Mouse (Mus musculus): ENCODE results near the gene Mtmr14. TPM values are rescaled to one million over a fixed set of nuclear protein-coding genes. Genes with fewer than 3 reads are reported as not detected.

Mtmr14 gene
- total and polyA plus RNA-seq, 3 experiments = 63.9 to 88.0 (median 81.0) TPM

DNA sequence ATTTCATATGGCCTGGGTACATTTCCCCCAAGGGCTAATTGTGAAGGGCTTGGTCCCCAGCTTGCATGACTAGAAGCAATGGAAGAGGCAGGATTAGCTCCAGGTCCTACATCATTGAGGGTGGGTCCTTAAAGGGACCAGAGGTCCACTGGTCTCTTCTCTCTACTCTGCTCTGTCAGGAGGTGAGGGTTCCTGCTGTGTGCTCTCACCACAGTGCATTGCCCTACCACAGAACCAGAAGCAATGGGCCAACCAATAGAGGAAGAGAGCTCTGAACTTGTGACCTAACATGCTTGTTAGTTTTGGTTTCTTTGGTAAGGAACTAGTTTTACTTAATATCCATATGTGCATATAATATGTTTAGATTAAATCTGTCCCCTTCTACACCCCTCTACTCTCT, 10.9 kb upstream of the Mtmr14 start:
- Histone ChIP-seq H3K4me3 (replicated peaks in 1 of 3; ENCODE audit: low read depth in 2 of 3, low read length in 2 of 3, poor library complexity in 1 of 3) (no peak overlapping the region), H3K9ac (ENCODE audit: insufficient read depth, low read depth) (no peak overlapping the region), H3K4me1 (ENCODE audit: control insufficient read depth in 1 of 2, insufficient read depth in 2 of 2) (peaks cover 8 to 47% of the 10 kb centered on the region in 2 experiments), H3K79me2 (replicated peaks; ENCODE audit: control insufficient read depth, extremely low read depth, insufficient read depth, poor library complexity, severe bottlenecking) (no peaks in the 10 kb centered on the region), H3K27me3 (replicated peaks) (no peaks in the 10 kb centered on the region), H3K36me3 (replicated peaks in 1 of 2; ENCODE audit: control insufficient read depth in 1 of 2, insufficient read depth in 1 of 2, low read length in 1 of 2) (no peaks in the 10 kb centered on the region), H3K4me2 (ENCODE audit: insufficient read depth, low read depth, poor library complexity, severe bottlenecking) (no peak overlapping the region), H3K27ac (ENCODE audit: insufficient read depth, low read depth) (peak overlapping the region; percentile 43; the same call in 1 of the 2 replicates), H3K9me3 (replicated peaks; ENCODE audit: low read length) (peaks cover 13% of the 10 kb centered on the region)
- in situ Hi-C loops (cut with MboI; ENCODE audit: low pct_ligation_motif_present, low pct_unique_long_range_greater_than_20kb, low sequenced_read_pairs) (no loop called here), dilution Hi-C loops (cut with MboI; ENCODE audit: extremely low pct_ligation_motif_present, extremely low pct_unique_long_range_greater_than_20kb, low sequenced_read_pairs) (no loop called here)
- no peak for DNase-seq (ENCODE audit: extremely low read depth)
- TF ChIP-seq MAX (IDR thresholded peaks at IDR 0.05; ENCODE audit: low read length) (no peak), RCOR1 (conservative IDR thresholded peaks at IDR 0.05; ENCODE audit: low read depth, low read length) (no peak), ZMIZ1 (IDR thresholded peaks at IDR 0.05; ENCODE audit: low read depth, low read length) (no peak), UBTF (IDR thresholded peaks at IDR 0.05; ENCODE audit: low read depth, low read length) (no peak), CHD2 (IDR thresholded peaks at IDR 0.05; ENCODE audit: low read length) (no peak), SMC3 (IDR thresholded peaks at IDR 0.05; ENCODE audit: low read depth, low read length) (no peak), ZKSCAN1 (IDR thresholded peaks at IDR 0.05; ENCODE audit: borderline replicate concordance, low read depth, low read length) (no peak), CHD1 (IDR thresholded peaks at IDR 0.05; ENCODE audit: low read depth, low read length) (no peak), NELFE (IDR thresholded peaks at IDR 0.05; ENCODE audit: low read depth, low read length) (no peak), MXI1 (IDR thresholded peaks at IDR 0.05; ENCODE audit: low read depth, low read length) (no peak), MAZ (IDR thresholded peaks at IDR 0.05; ENCODE audit: low read depth, low read length) (no peak), USF2 (conservative IDR thresholded peaks at IDR 0.05; ENCODE audit: low read depth, low read length) (no peak), IRF4 (IDR thresholded peaks at IDR 0.05; ENCODE audit: low read depth, low read length) (no peak), BHLHE40 (IDR thresholded peaks at IDR 0.05; ENCODE audit: low read depth, low read length) (no peak), POLR2AphosphoS2 (IDR thresholded peaks at IDR 0.05; ENCODE audit: low read depth, low read length) (no peak)

DNA sequence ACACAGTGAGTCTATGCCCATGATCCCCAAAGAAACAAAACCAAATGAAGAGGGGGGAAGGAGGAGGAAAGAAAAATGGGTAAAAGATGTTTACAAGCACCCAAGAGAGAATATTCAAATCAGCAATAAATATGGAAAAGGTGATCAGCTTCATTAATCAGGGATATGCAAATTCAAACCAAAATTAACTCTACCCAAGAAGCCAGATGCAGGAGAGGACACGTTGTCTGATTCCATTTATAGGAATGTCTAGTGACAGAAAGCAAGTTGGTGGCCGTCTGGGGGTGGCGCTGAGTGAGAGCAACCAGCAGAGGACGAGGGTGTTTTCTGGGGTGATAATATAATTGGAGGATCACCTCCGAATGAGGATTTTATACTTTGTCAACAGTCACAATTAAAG, 2.5 kb upstream of the Mtmr14 start:
- Histone ChIP-seq H3K79me2 (replicated peaks; ENCODE audit: control insufficient read depth, extremely low read depth, insufficient read depth, poor library complexity, severe bottlenecking) (peaks cover 20% of the 10 kb centered on the region), H3K9ac (ENCODE audit: insufficient read depth, low read depth) (no peak overlapping the region), H3K27me3 (replicated peaks) (no peaks in the 10 kb centered on the region), H3K4me2 (ENCODE audit: insufficient read depth, low read depth, poor library complexity, severe bottlenecking) (no peak overlapping the region), H3K27ac (ENCODE audit: insufficient read depth, low read depth) (no peak overlapping the region), H3K36me3 (replicated peaks in 1 of 2; ENCODE audit: control insufficient read depth in 1 of 2, insufficient read depth in 1 of 2, low read length in 1 of 2) (peaks cover under 1 to 12% of the 10 kb centered on the region in 2 experiments), H3K4me3 (replicated peaks in 1 of 3; ENCODE audit: low read depth in 2 of 3, low read length in 2 of 3, poor library complexity in 1 of 3) (no peak overlapping the region), H3K4me1 (ENCODE audit: control insufficient read depth in 1 of 2, insufficient read depth in 2 of 2) (peaks cover 4 to 40% of the 10 kb centered on the region in 2 experiments; a peak in 3 of 4 replicates), H3K9me3 (replicated peaks; ENCODE audit: low read length) (peaks cover 6% of the 10 kb centered on the region)
- no peak for DNase-seq (ENCODE audit: extremely low read depth)
- dilution Hi-C loops (cut with MboI; ENCODE audit: extremely low pct_ligation_motif_present, extremely low pct_unique_long_range_greater_than_20kb, low sequenced_read_pairs) (no loop called here), in situ Hi-C loops (cut with MboI; ENCODE audit: low pct_ligation_motif_present, low pct_unique_long_range_greater_than_20kb, low sequenced_read_pairs) (loop anchor here (5.0 kb wide), 1 partner anchor 63 kb away; no protein-coding TSS in a partner anchor)
- TF ChIP-seq GABPA (IDR thresholded peaks at IDR 0.05; ENCODE audit: insufficient replicate concordance, low read depth, low read length) (no peak), RCOR1 (conservative IDR thresholded peaks at IDR 0.05; ENCODE audit: low read depth, low read length) (no peak), USF2 (conservative IDR thresholded peaks at IDR 0.05; ENCODE audit: low read depth, low read length) (no peak), POLR2AphosphoS2 (IDR thresholded peaks at IDR 0.05; ENCODE audit: low read depth, low read length) (no peak), ZKSCAN1 (IDR thresholded peaks at IDR 0.05; ENCODE audit: borderline replicate concordance, low read depth, low read length) (no peak), SMC3 (IDR thresholded peaks at IDR 0.05; ENCODE audit: low read depth, low read length) (no peak), RAD21 (IDR thresholded peaks at IDR 0.05; ENCODE audit: low read depth, low read length) (no peak), IRF4 (IDR thresholded peaks at IDR 0.05; ENCODE audit: low read depth, low read length) (no peak), KAT2A (IDR thresholded peaks at IDR 0.05; ENCODE audit: insufficient replicate concordance, low read length) (no peak), CHD2 (IDR thresholded peaks at IDR 0.05; ENCODE audit: low read length) (no peak), EP300 (IDR thresholded peaks at IDR 0.05; ENCODE audit: low read length) (no peak), E2F4 (IDR thresholded peaks at IDR 0.05; ENCODE audit: insufficient replicate concordance, low read depth, low read length) (no peak), MYC (IDR thresholded peaks at IDR 0.05; ENCODE audit: low read depth, low read length) (no peak), BHLHE40 (IDR thresholded peaks at IDR 0.05; ENCODE audit: low read depth, low read length) (no peak), NELFE (IDR thresholded peaks at IDR 0.05; ENCODE audit: low read depth, low read length) (no peak)
